8 mouse cellular contexts compared by ENCODE assay signal in genomic region chr1:74340361-74340764, GRCm38 (mm10). TPM values are rescaled to one million over a fixed set of nuclear protein-coding genes. Genes with fewer than 3 reads are reported as not detected.
DNase-seq lines count a peak whose midpoint lies in the region; ATAC-seq and TF ChIP-seq lines count a peak whose summit lies in the region.

No protein-coding gene starts in this region.

- peak; percentile 60 for ATAC-seq in frontal cortex, adult (ENCODE audit: low TSS enrichment)

- WGBS in limb, embryonic 10.5 days = 98% methylated on average over 6 of the region's 6 CpGs

- no peak for TF ChIP-seq CTCF in E14TG2a.4 (conservative IDR thresholded peaks at IDR 0.05; ENCODE audit: low read length)

- H3K36me3 ChIP-seq in E14TG2a.4 (ENCODE audit: insufficient read depth, low read length) = peaks cover 6% of the 10 kb centered on the region; the same call in 1 of the 2 replicates
- peaks cover 21% of the 10 kb centered on the region for H3K36me3 ChIP-seq in limb, embryonic 10.5 days

- H3K9me3 ChIP-seq in E14TG2a.4 (ENCODE audit: low read length) = 0 out of 2 replicates have a peak, but pooled peaks cover 3% of the 10 kb centered on the region
- no peaks in the 10 kb centered on the region for H3K9me3 ChIP-seq in limb, embryonic 10.5 days (replicated peaks)

- no peak overlapping the region for H3K27ac ChIP-seq in limb, embryonic 10.5 days

- no peaks in the 10 kb centered on the region for H3K27me3 ChIP-seq in E14TG2a.4 (ENCODE audit: insufficient read depth, low read length)
- H3K27me3 ChIP-seq in limb, embryonic 10.5 days (ENCODE audit: low read depth, poor library complexity, severe bottlenecking) = no peaks in the 10 kb centered on the region

- intact Hi-C loops in heart, postnatal 36 days (cut with DNase I) = no loop called here
- intact Hi-C loops in left cerebral cortex, postnatal 4 days (cut with DNase I) = no loop called here

- H3K4me1 ChIP-seq in E14TG2a.4 (replicated peaks; ENCODE audit: low read depth, low read length) = peaks cover 63% of the 10 kb centered on the region
- H3K4me1 ChIP-seq in limb, embryonic 10.5 days = peaks cover 31% of the 10 kb centered on the region

- H3K4me3 ChIP-seq in E14TG2a.4 (replicated peaks; ENCODE audit: low read length) = 0 out of 2 replicates have a peak overlapping the region, but pooled peaks have one; percentile 13
- no peak overlapping the region for H3K4me3 ChIP-seq in limb, embryonic 10.5 days

- DNase-seq in frontal cortex, postnatal 25 days (ENCODE audit: low spot score in 2 of 2) = no peak
- peak; percentile 56 for DNase-seq in cerebellum, adult 9-11 months
- peak; percentile 65 to 66 for DNase-seq in heart, postnatal 36 days
- DNase-seq in left cerebral cortex, postnatal 4 days = peak; percentile 54
- no peak for DNase-seq in embryo, embryonic 9.5 days (ENCODE audit: extremely low spot score)
- DNase-seq in limb, embryonic 10.5 days (ENCODE audit: low spot score) = no peak

RNA-seq across cellular contexts. Expression of gene Catip, which starts 21.5 kb away (rescaled TPM):
- under 1 TPM; 0.19 to 0.41 TPM for total RNA-seq in heart, postnatal 36 days (2021)
- 1 to 10 TPM in 1 of 2 experiments, under 1 TPM in 1; 0.74 to 1.1 TPM for total RNA-seq in left cerebral cortex, postnatal 4 days (2021)
- 0.29 and 0.38 TPM in 2 replicates for polyA plus RNA-seq in limb, embryonic 10.5 days (2016; fragmentation: Nextera tagmentation; extraction: Ambion mirVana)

RNA-seq across cellular contexts. Expression of gene Slc11a1, which starts 34.6 kb away (rescaled TPM):
- 1 to 10 TPM; 4.7 to 5.5 TPM for total RNA-seq in heart, postnatal 36 days (2021)
- 1 to 10 TPM; 1.2 to 2.2 TPM for total RNA-seq in left cerebral cortex, postnatal 4 days (2021)
- 0.69 and 1.2 TPM in 2 replicates for polyA plus RNA-seq in limb, embryonic 10.5 days (2016; fragmentation: Nextera tagmentation; extraction: Ambion mirVana)

RNA-seq across cellular contexts. Expression of gene Tmbim1, which starts 34.9 kb away (rescaled TPM):
- total RNA-seq in heart, postnatal 36 days (2021) = 10 to 100 TPM; 45.8 to 50.5 TPM
- total RNA-seq in left cerebral cortex, postnatal 4 days (2021) = 1 to 10 TPM; 5.2 to 5.3 TPM
- 10.7 and 12.0 TPM in 2 replicates for polyA plus RNA-seq in limb, embryonic 10.5 days (2016; fragmentation: Nextera tagmentation; extraction: Ambion mirVana)

RNA-seq across cellular contexts. Expression of gene Ctdsp1, which starts 50.9 kb away (rescaled TPM):
- total RNA-seq in heart, postnatal 36 days (2021) = 100 to 1,000 TPM; 127 to 133 TPM
- 10 to 100 TPM; 19.2 to 20.8 TPM for total RNA-seq in left cerebral cortex, postnatal 4 days (2021)
- polyA plus RNA-seq in limb, embryonic 10.5 days (2016; fragmentation: Nextera tagmentation; extraction: Ambion mirVana) = 50.5 and 61.4 TPM in 2 replicates

RNA-seq across cellular contexts. Expression of gene Pnkd, which starts 55.6 kb away (rescaled TPM):
- 100 to 1,000 TPM; 145 to 159 TPM for total RNA-seq in heart, postnatal 36 days (2021)
- total RNA-seq in left cerebral cortex, postnatal 4 days (2021) = 10 to 100 TPM; 98.6 to 99.4 TPM
- polyA plus RNA-seq in limb, embryonic 10.5 days (2016; fragmentation: Nextera tagmentation; extraction: Ambion mirVana) = 113 and 121 TPM in 2 replicates

Comparison
In these comparisons a context has a peak if more than half of its experiments do, and no peak if none do; other contexts are left out.
1. DNase-seq: peak in cerebellum, adult 9-11 months (single experiment), heart, postnatal 36 days (2 of 2) and left cerebral cortex, postnatal 4 days (single experiment); none in frontal cortex, postnatal 25 days (0 of 2), embryo, embryonic 9.5 days (single experiment) and limb, embryonic 10.5 days (single experiment).
2. RNA of gene Tmbim1, which starts 34.9 kb away (total RNA-seq): 45.8 to 50.5 TPM in heart, postnatal 36 days; 5.2 to 5.3 TPM in left cerebral cortex, postnatal 4 days; every median in the first group is over 4 times any median in the second.